Mouse (Mus musculus) megakaryocyte-erythroid progenitor cell, adult 5-6 weeks (primary cell): Measurements from ENCODE around the gene Ints5. TPM values are rescaled to one million over a fixed set of nuclear protein-coding genes. Genes with fewer than 3 reads are reported as not detected.

Experiments used
- ATAC-seq: replicated peaks from 2 replicates; pipeline ENCODE4 v1.8.0; 2016; ENCODE audit warnings: mild to moderate bottlenecking, inconsistent platforms; ENCODE audit not compliant: severe bottlenecking, poor library complexity, low FRiP score, low TSS enrichment
- total RNA-seq, 2 experiments: library from RNA; stranded (forward) in 1 of 2; stranded (reverse) in 1 of 2; fragments of 200-1000, 215-1000 nt in 1 of 2; fragments of >200 nt in 1 of 2; fragmentation: Nextera tagmentation in 1 of 2; gene quantifications; 2 replicates each; pipeline ENCODE4 v1.2.3; 2014 to 2017

Gene Ints5
- total RNA-seq, 2 experiments from 2014 or later, result 17.1 to 31.4 TPM

- ATAC-seq, result 0 out of 2 replicates have a peak, but pooled peaks have one; percentile 29
Measured at GRCm38 (mm10) chr19:8920836-8921291, 28.1 kb downstream of the Ints5 start.

DNA sequence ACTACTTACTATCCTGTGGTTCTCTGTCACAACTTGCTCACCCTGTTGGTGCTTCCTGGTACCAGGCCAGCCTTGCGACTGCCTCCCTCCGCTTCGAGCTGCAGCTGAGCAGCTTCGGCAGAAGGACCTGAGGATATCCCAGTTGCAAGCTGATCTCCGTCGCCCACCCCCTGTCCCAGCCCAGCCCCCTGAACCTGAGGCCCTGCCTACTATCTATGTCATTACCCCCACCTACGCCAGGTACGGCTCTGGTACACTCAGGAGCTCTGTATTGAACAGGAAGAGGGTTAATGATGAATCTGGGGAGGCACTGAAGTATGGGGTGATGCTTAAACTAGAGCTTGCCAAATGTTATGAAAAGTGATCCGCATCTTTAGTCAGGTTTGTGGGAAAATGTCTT is 28.9 kb downstream of the Ints5 start:
- no peak for ATAC-seq

GRCm38 (mm10) chr19:8926766-8927165 is 34.0 kb downstream of the Ints5 start:
- ATAC-seq, result no peak

- peak; percentile 68 for ATAC-seq
Measured at GRCm38 (mm10) chr19:8927891-8928525, 35.2 kb downstream of the Ints5 start.

DNA sequence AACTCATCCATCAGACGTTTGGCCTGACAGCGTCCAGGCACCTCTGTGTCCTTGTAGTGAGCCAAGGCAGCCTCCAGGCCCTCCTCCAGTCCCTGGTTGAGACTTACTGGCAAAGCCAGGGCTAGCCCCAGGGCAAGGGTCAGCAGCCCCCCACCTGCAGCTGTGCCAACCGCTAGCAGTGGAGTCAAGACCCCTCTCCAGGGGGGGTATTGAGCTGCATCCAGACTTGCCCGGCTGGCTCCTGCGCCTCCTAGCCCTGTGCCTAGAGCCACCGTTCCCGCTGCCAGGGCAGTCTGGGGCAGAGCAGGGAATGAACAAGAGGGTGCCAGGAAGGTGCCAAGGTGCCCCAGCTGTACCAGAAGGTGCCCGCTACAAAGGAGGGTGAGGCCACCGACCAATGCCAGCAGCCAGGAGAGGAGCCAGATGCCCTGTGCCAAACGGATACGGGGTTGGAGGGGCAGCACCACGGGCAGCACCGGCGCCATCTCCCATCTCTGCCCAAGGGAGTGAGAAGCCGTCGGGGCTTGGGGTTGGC is 36.0 kb downstream of the Ints5 start:
- peak; percentile 51 for ATAC-seq

GRCm38 (mm10) chr19:8929224-8930088 is 36.7 kb downstream of the Ints5 start, which contains the start of the genes Rom1 and Eml3:
Rom1 (minus strand) TSS chr19:8929356.
Eml3 (plus strand) TSS chr19:8929552.
- ATAC-seq, result peak; percentile 36

DNA sequence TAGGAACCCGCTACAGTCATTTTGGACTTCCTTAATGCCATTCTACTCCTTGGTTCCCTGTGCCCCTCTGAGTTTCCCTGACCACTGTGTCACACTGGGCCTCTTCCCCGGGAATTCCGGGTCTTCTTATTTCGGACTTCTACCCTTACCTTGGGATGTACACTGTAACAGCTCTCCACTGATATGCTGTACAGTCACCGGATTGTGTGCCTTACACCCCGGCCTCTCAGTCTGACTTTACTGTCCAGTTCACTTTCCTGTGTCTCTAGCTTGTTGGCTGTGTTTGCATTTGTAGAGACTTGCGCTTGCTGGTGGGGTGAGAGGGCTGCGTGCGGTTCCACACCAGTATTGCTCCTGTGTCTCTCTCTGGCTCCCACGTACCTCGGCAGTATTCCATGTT is 37.3 kb downstream of the Ints5 start:
- no peak for ATAC-seq

DNA sequence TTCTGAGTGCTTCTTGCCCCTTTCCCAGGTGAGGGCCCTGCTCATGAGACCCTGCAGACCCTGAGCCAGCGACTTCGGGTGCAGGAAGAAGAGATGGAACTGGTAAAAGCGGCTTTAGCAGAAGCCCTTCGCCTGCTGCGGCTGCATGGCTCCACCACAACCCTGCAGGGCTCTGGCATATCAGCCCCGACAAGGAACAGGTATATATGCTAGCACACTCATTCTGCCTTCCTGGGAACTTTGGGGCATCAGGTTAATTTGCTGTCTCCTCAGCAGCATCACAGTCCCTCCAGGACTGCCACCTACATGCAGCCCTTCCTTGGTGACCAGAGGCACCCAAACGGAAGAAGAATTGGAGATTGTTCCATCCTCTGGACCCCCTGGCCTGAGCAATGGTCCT is 38.0 kb downstream of the Ints5 start:
- no peak for ATAC-seq

GRCm38 (mm10) chr19:8936736-8937135 is 43.9 kb downstream of the Ints5 start:
- no peak for ATAC-seq

DNA sequence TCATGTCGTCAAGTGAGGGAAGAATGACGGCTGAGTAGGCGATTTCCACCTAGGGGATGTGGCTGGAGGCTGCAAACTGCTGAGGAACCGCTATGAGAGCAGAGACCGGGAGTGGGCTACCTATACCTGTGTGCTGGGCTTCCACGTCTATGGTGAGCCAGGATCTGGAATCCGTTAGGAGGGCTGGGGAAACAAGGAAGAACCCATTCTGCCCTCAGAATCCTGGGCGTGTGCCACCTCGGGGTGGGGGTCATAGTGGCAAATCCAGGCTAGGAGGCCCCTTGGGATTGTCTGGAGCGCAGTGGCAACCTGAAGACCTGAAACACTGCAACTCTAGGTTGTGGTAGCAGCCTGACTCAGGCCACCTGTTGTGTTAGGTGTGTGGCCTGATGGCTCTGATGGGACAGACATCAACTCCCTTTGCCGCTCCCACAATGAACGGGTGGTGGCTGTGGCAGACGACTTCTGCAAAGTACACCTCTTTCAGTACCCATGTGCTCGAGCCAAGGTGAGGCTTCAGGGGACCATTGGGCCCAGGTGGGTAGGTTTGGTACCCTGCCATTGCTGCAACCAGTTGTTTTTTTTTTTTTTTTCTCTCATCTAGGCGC is 47.8 kb downstream of the Ints5 start:
- no peak for ATAC-seq

- no peak for ATAC-seq
Measured at GRCm38 (mm10) chr19:8941136-8941514, 48.3 kb downstream of the Ints5 start.

- ATAC-seq, result peak; percentile 81
Measured at GRCm38 (mm10) chr19:8941515-8942217, 48.9 kb downstream of the Ints5 start, which contains the start of gene Mta2. Mta2 (plus strand) TSS chr19:8941875.

DNA sequence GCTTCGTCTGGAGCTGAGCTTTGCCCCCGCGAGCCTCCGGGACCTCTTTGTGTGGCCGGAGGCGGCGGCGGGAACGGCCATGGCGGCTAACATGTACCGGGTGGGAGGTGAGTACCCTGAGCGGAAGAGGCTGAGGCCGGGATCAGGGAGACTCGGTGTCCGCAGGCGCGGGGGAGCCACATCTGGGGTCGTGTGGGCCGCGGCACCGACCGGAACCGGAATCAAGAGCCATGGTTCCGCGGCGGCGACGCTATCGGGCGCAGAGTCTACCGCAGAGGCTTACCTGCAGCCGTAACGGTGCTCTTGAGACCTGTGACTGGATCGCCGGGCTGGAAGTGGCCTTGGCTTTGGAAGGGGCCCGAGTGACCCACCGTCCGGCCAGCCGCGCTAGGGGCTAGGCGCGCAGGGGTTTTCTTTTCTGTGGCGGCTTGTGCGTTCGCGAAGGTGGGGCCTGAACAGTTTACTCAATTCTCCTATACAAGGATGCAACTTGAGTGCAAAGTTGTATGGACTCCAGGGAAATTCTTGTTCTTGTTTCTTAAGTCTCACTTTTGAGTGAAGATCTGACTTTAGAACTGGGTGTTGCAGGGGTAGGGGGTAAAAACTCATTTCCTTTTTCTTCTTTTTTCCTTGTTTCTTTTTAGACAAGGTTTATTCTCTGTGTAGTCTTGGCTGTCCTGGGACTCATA is 49.6 kb downstream of the Ints5 start:
- no peak for ATAC-seq

GRCm38 (mm10) chr19:8943047-8943446 is 50.2 kb downstream of the Ints5 start:
- ATAC-seq, result no peak

GRCm38 (mm10) chr19:8944062-8944461 is 51.3 kb downstream of the Ints5 start:
- ATAC-seq, result peak; percentile 77

- ATAC-seq, result no peak
Measured at GRCm38 (mm10) chr19:8944750-8945149, 51.9 kb downstream of the Ints5 start.

DNA sequence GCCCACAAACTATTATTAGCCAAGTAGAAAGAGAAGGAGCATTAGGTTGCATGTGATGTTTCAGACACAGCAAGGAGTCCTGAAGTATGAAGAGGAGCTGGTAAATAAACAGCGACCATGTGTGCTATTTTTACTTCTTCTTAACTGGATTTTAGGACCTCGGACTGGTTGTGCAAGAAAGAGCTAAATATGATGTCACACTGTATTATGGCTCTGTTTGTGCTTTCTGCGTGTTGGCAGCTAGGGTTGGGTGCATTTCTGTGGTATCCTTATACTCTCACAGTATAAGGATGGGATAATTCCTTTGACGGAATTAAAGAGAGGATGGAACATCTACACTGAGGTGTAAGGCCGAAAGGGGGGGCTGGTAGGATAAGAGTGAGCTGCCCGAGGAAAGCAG is 52.4 kb downstream of the Ints5 start:
- ATAC-seq, result no peak

DNA sequence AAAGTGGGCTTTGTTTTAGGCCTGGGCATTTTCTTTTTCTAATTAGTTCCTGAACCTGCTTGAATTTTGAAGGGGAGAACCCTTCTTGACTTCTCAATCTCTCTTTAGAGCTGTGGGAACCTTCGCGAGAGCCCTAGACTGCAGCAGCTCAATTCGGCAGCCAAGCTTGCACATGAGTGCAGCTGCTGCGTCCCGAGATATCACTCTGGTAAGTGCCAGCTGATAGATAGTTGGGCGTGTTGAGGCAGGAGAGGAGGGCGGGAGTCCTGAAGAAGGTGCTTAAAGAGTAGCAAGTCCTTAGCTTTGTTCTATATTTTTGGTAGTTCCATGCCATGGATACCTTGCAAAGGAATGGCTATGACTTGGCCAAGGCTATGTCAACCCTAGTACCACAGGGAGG is 54.1 kb downstream of the Ints5 start:
- peak; percentile 32; the same call in 1 of the 2 replicates for ATAC-seq
